Mouse (Mus musculus) gastrocnemius, adult 18-20 months (tissue): ENCODE data around the gene Gcdh. TPM values are rescaled to one million over a fixed set of nuclear protein-coding genes. Genes with fewer than 3 reads are reported as not detected.

Source experiments
- DNase-seq: peaks from one replicate; pipeline ENCODE4 v3.0.0; 2021; ENCODE audit warnings: low spot score
- long read RNA-seq, 2 experiments: library from polyadenylated mRNA; stranded (forward); transcript quantifications; one replicate each; pipeline ENCODE4 v2.0.0; 2021
- total RNA-seq, 2 experiments: library from RNA; stranded (reverse); gene quantifications; 2 replicates each; pipeline ENCODE4 v1.2.3; 2021

Gcdh gene
- total RNA-seq: 10 to 100 TPM; 33.7 to 38.2 TPM
- long read RNA-seq, experiment 1, transcript Gcdh-201 (11 exons, 2,167 nt): minor isoform, 23 of 57 reads
- long read RNA-seq, experiment 1, transcript Gcdh-202 (12 exons, 2,114 nt): major isoform, 31 of 57 reads
- long read RNA-seq, experiment 1, partial matches to known transcripts: 2 of 57 reads
- long read RNA-seq, experiment 1, other reads (novel, unspliced or antisense): 1 of 57 reads
- long read RNA-seq, experiment 2, transcript Gcdh-201 (11 exons, 2,167 nt): minor isoform, 29 of 73 reads
- long read RNA-seq, experiment 2, transcript Gcdh-202 (12 exons, 2,114 nt): major isoform, 35 of 73 reads
- long read RNA-seq, experiment 2, partial matches to known transcripts: 4 of 73 reads
- long read RNA-seq, experiment 2, other reads (novel, unspliced or antisense): 5 of 73 reads

GRCm38 (mm10) chr8:84893709-84894134 is at the start of gene Gcdh:
Gene Gcdh (minus strand): TSS chr8:84893921.
- peak; percentile 96 for DNase-seq

GRCm38 (mm10) chr8:84937620-84938485 is 44.1 kb upstream of the Gcdh start:
- DNase-seq: no peak

- peak; percentile 22 for DNase-seq
Observed at GRCm38 (mm10) chr8:84936962-84937546, 43.3 kb upstream of the Gcdh start, which contains the start of gene Mast1. Gene Mast1 (minus strand): TSS chr8:84937359.

GRCm38 (mm10) chr8:84936041-84936961 is 42.6 kb upstream of the Gcdh start:
- DNase-seq: no peak

- DNase-seq: no peak
Observed at GRCm38 (mm10) chr8:84935489-84935888, 41.8 kb upstream of the Gcdh start.

GRCm38 (mm10) chr8:84934860-84935259 is 41.1 kb upstream of the Gcdh start:
- no peak for DNase-seq

- no peak for DNase-seq
Observed at GRCm38 (mm10) chr8:84933767-84934559, 40.2 kb upstream of the Gcdh start.

GRCm38 (mm10) chr8:84930582-84930981 is 36.9 kb upstream of the Gcdh start:
- no peak for DNase-seq

GRCm38 (mm10) chr8:84928456-84929306 is 35.0 kb upstream of the Gcdh start:
- peak; percentile 55 for DNase-seq

GRCm38 (mm10) chr8:84927513-84927912 is 33.8 kb upstream of the Gcdh start:
- no peak for DNase-seq

- DNase-seq: no peak
Observed at GRCm38 (mm10) chr8:84925557-84925956, 31.8 kb upstream of the Gcdh start.

- DNase-seq: no peak
Observed at GRCm38 (mm10) chr8:84921596-84921995, 27.9 kb upstream of the Gcdh start.

- no peak for DNase-seq
Observed at GRCm38 (mm10) chr8:84918646-84919045, 24.9 kb upstream of the Gcdh start.

- no peak for DNase-seq
Observed at GRCm38 (mm10) chr8:84917781-84918180, 24.1 kb upstream of the Gcdh start.

GRCm38 (mm10) chr8:84915269-84915668 is 21.5 kb upstream of the Gcdh start:
- no peak for DNase-seq

GRCm38 (mm10) chr8:84913960-84914359 is 20.2 kb upstream of the Gcdh start:
- DNase-seq: no peak

GRCm38 (mm10) chr8:84913502-84913900 is 19.8 kb upstream of the Gcdh start:
- DNase-seq: no peak

- DNase-seq: peak; percentile 45
Observed at GRCm38 (mm10) chr8:84912895-84913501, 19.3 kb upstream of the Gcdh start.

GRCm38 (mm10) chr8:84912391-84912790 is 18.7 kb upstream of the Gcdh start:
- DNase-seq: no peak
